Mouse (Mus musculus) midbrain, embryonic 12.5 days (tissue): Measurements from ENCODE around the gene Litaf. TPM values are rescaled to one million over a fixed set of nuclear protein-coding genes. Genes with fewer than 3 reads are reported as not detected.
A peak's percentile ranks its signal among the peaks of the same experiment; 100 is the strongest.

ENCODE experiments used
- ATAC-seq: fragments of 200-750 bp; cut with Nextera tagmentation; 2 replicates; pipeline ENCODE4 v1.8.0; 2017; ENCODE audit warnings: low read depth, moderate TSS enrichment, moderate library complexity; ENCODE audit not compliant: low FRiP score
- H3K27ac ChIP-seq: fragments of 300-500 bp; sonication (generic); replicated peaks from 2 replicates; pipeline ENCODE4 v1.5.1; 2016; ENCODE audit warnings: mild to moderate bottlenecking
- H3K27me3 ChIP-seq: fragments of 300-500 bp; sonication (generic); 2 replicates; pipeline ENCODE4 v1.6.1; 2016; ENCODE audit warnings: mild to moderate bottlenecking
- H3K36me3 ChIP-seq: fragments of 300-500 bp; sonication (generic); 2 replicates; pipeline ENCODE4 v1.6.1; 2016
- H3K4me1 ChIP-seq: fragments of 300-500 bp; sonication (generic); 2 replicates; pipeline ENCODE4 v1.6.1; 2016
- H3K4me2 ChIP-seq: fragments of 300-500 bp; sonication (generic); replicated peaks from 2 replicates; pipeline ENCODE4 v1.6.1; 2016; ENCODE audit warnings: mild to moderate bottlenecking, moderate library complexity
- H3K4me3 ChIP-seq: fragments of 300-500 bp; sonication (generic); 2 replicates; pipeline ENCODE4 v1.5.1; 2016; ENCODE audit warnings: mild to moderate bottlenecking
- H3K9ac ChIP-seq: fragments of 300-500 bp; sonication (generic); replicated peaks from 2 replicates; pipeline ENCODE4 v1.6.1; 2016; ENCODE audit warnings: mild to moderate bottlenecking, moderate library complexity
- H3K9me3 ChIP-seq: fragments of 300-500 bp; sonication (generic); 2 replicates; pipeline ENCODE4 v1.6.1; 2016; ENCODE audit warnings: mild to moderate bottlenecking
- WGBS: fragments of 180-500 bp; shearing (Covaris S2); methylation state at CpG from one replicate; pipeline ENCODE4 v1.1.7; 2016; 5-methylcytosine and 5-hydroxymethylcytosine counted together
- polyA plus RNA-seq: library from polyadenylated mRNA; unstranded; fragments of >200 nt; fragmentation: Nextera tagmentation; extraction: Ambion mirVana; gene quantifications from 2 replicates; pipeline ENCODE4 v1.2.1, GENCODE M21; 2016

The Litaf gene
- polyA plus RNA-seq, 1 experiment from 2014 or later, result 42.4 TPM

GRCm38 (mm10) chr16:10940661-10941060 is 125.3 kb downstream of the Litaf start:
- no peak for ATAC-seq
- 82% methylated on average over 2 of the region's 2 CpGs for WGBS
- Histone ChIP-seq H3K36me3 (no peaks in the 10 kb centered on the region), H3K27me3 (no peaks in the 10 kb centered on the region), H3K4me3 (no peak overlapping the region), H3K27ac (no peak overlapping the region), H3K9ac (no peak overlapping the region), H3K4me2 (no peak overlapping the region), H3K9me3 (no peaks in the 10 kb centered on the region), H3K4me1 (peaks cover 10% of the 10 kb centered on the region; the same call in 1 of the 2 replicates)

- H3K9ac ChIP-seq, result no peak overlapping the region
- no peak for ATAC-seq
- H3K4me3 ChIP-seq, result no peak overlapping the region
- H3K4me2 ChIP-seq, result no peak overlapping the region
- 92% methylated on average over 4 of the region's 4 CpGs for WGBS
- no peaks in the 10 kb centered on the region for H3K27me3 ChIP-seq
- peaks cover 10% of the 10 kb centered on the region; the same call in 1 of the 2 replicates for H3K4me1 ChIP-seq
- H3K27ac ChIP-seq, result no peak overlapping the region
- no peaks in the 10 kb centered on the region for H3K9me3 ChIP-seq
- H3K36me3 ChIP-seq, result no peaks in the 10 kb centered on the region
Measured at GRCm38 (mm10) chr16:10939932-10940331, 126.0 kb downstream of the Litaf start.

GRCm38 (mm10) chr16:10937497-10937896 is 128.5 kb downstream of the Litaf start:
- H3K9ac ChIP-seq, result no peak overlapping the region
- H3K27me3 ChIP-seq, result no peaks in the 10 kb centered on the region
- no peak overlapping the region for H3K4me2 ChIP-seq
- 88% methylated on average over 11 of the region's 11 CpGs for WGBS
- no peak for ATAC-seq
- H3K36me3 ChIP-seq, result no peaks in the 10 kb centered on the region
- no peak overlapping the region for H3K4me3 ChIP-seq
- H3K9me3 ChIP-seq, result no peaks in the 10 kb centered on the region
- H3K27ac ChIP-seq, result no peak overlapping the region
- peaks cover 10% of the 10 kb centered on the region; the same call in 1 of the 2 replicates for H3K4me1 ChIP-seq

GRCm38 (mm10) chr16:10936700-10937319 is 129.1 kb downstream of the Litaf start:
- H3K36me3 ChIP-seq, result no peaks in the 10 kb centered on the region
- no peaks in the 10 kb centered on the region for H3K9me3 ChIP-seq
- ATAC-seq, result peak; percentile 79
- peaks cover 10% of the 10 kb centered on the region; the same call in 1 of the 2 replicates for H3K4me1 ChIP-seq
- H3K4me2 ChIP-seq, result no peak overlapping the region
- 0 out of 2 replicates have a peak overlapping the region, but pooled peaks have one; percentile 15 for H3K9ac ChIP-seq
- no peak overlapping the region for H3K4me3 ChIP-seq
- peak overlapping the region; percentile 54; the same call in 1 of the 2 replicates for H3K27ac ChIP-seq
- H3K27me3 ChIP-seq, result no peaks in the 10 kb centered on the region
- 17% methylated on average over 5 of the region's 5 CpGs for WGBS

GRCm38 (mm10) chr16:10934047-10934446 is 131.9 kb downstream of the Litaf start:
- ATAC-seq, result no peak
- no peak overlapping the region for H3K4me2 ChIP-seq
- H3K9me3 ChIP-seq, result peaks cover 6% of the 10 kb centered on the region
- no peaks in the 10 kb centered on the region for H3K36me3 ChIP-seq
- H3K4me1 ChIP-seq, result peaks cover 10% of the 10 kb centered on the region; the same call in 1 of the 2 replicates
- H3K27me3 ChIP-seq, result no peaks in the 10 kb centered on the region
- no peak overlapping the region for H3K27ac ChIP-seq
- no peak overlapping the region for H3K9ac ChIP-seq
- no peak overlapping the region for H3K4me3 ChIP-seq
- WGBS, result 80% methylated on average over 1 of the region's 1 CpGs

GRCm38 (mm10) chr16:10933372-10933771 is 132.6 kb downstream of the Litaf start:
- Histone ChIP-seq H3K4me3 (no peak overlapping the region), H3K27ac (no peak overlapping the region), H3K4me1 (peaks cover 10% of the 10 kb centered on the region; the same call in 1 of the 2 replicates), H3K4me2 (no peak overlapping the region), H3K9me3 (peaks cover 6% of the 10 kb centered on the region), H3K9ac (no peak overlapping the region), H3K36me3 (no peaks in the 10 kb centered on the region), H3K27me3 (no peaks in the 10 kb centered on the region)
- no peak for ATAC-seq
- WGBS, result 83% methylated on average over 3 of the region's 3 CpGs

GRCm38 (mm10) chr16:10927026-10927425 is 138.9 kb downstream of the Litaf start:
- H3K4me1 ChIP-seq, result no peaks in the 10 kb centered on the region
- no peak overlapping the region for H3K27ac ChIP-seq
- no peak overlapping the region for H3K9ac ChIP-seq
- no peak for ATAC-seq
- no peak overlapping the region for H3K4me2 ChIP-seq
- H3K36me3 ChIP-seq, result no peaks in the 10 kb centered on the region
- whole genome bisulfite sequencing, result 88% methylated on average over 1 of the region's 1 CpGs
- peaks cover 6% of the 10 kb centered on the region for H3K9me3 ChIP-seq
- no peak overlapping the region for H3K4me3 ChIP-seq
- H3K27me3 ChIP-seq, result no peaks in the 10 kb centered on the region

- no peaks in the 10 kb centered on the region for H3K4me1 ChIP-seq
- no peak for ATAC-seq
- H3K36me3 ChIP-seq, result no peaks in the 10 kb centered on the region
Measured at GRCm38 (mm10) chr16:10925591-10926180, 140.3 kb downstream of the Litaf start.

GRCm38 (mm10) chr16:10923561-10923960 is 142.4 kb downstream of the Litaf start:
- no peaks in the 10 kb centered on the region for H3K4me1 ChIP-seq
- H3K4me2 ChIP-seq, result no peak overlapping the region
- 72% methylated on average over 5 of the region's 5 CpGs for WGBS
- H3K9ac ChIP-seq, result no peak overlapping the region
- H3K9me3 ChIP-seq, result no peaks in the 10 kb centered on the region
- no peak for ATAC-seq
- H3K4me3 ChIP-seq, result no peak overlapping the region
- no peaks in the 10 kb centered on the region for H3K36me3 ChIP-seq
- H3K27me3 ChIP-seq, result no peaks in the 10 kb centered on the region
- H3K27ac ChIP-seq, result no peak overlapping the region

More at GRCm38 (mm10) chr16:10925591-10926180, 140.3 kb downstream of the Litaf start:
- H3K4me2 ChIP-seq, result no peak overlapping the region
- H3K9ac ChIP-seq, result no peak overlapping the region
- no peaks in the 10 kb centered on the region for H3K27me3 ChIP-seq
- H3K4me3 ChIP-seq, result no peak overlapping the region
- H3K9me3 ChIP-seq, result peaks cover 6% of the 10 kb centered on the region
- no peak overlapping the region for H3K27ac ChIP-seq
- WGBS, result 48% methylated on average over 7 of the region's 7 CpGs

- no peak for ATAC-seq
- H3K4me1 ChIP-seq, result no peaks in the 10 kb centered on the region
Measured at GRCm38 (mm10) chr16:10919856-10920255, 146.1 kb downstream of the Litaf start.

GRCm38 (mm10) chr16:10916271-10916670 is 149.7 kb downstream of the Litaf start:
- Histone ChIP-seq H3K36me3 (no peaks in the 10 kb centered on the region), H3K27ac (no peak overlapping the region), H3K4me2 (no peak overlapping the region), H3K4me1 (no peaks in the 10 kb centered on the region), H3K9ac (no peak overlapping the region), H3K4me3 (no peak overlapping the region), H3K9me3 (no peaks in the 10 kb centered on the region), H3K27me3 (no peaks in the 10 kb centered on the region)
- 76% methylated on average over 3 of the region's 3 CpGs for WGBS
- ATAC-seq, result no peak

More at GRCm38 (mm10) chr16:10919856-10920255, 146.1 kb downstream of the Litaf start:
- Histone ChIP-seq H3K9ac (no peak overlapping the region), H3K36me3 (no peaks in the 10 kb centered on the region), H3K9me3 (no peaks in the 10 kb centered on the region), H3K4me3 (no peak overlapping the region), H3K4me2 (no peak overlapping the region), H3K27ac (no peak overlapping the region), H3K27me3 (no peaks in the 10 kb centered on the region)

- H3K4me2 ChIP-seq, result no peak overlapping the region
- no peak for ATAC-seq
Measured at GRCm38 (mm10) chr16:10915066-10915465, 150.9 kb downstream of the Litaf start.

More at GRCm38 (mm10) chr16:10915066-10915465, 150.9 kb downstream of the Litaf start:
- Histone ChIP-seq H3K9me3 (no peaks in the 10 kb centered on the region), H3K36me3 (no peaks in the 10 kb centered on the region), H3K9ac (no peak overlapping the region), H3K27me3 (no peaks in the 10 kb centered on the region), H3K27ac (no peak overlapping the region), H3K4me3 (no peak overlapping the region), H3K4me1 (no peaks in the 10 kb centered on the region)
- WGBS, result 92% methylated on average over 4 of the region's 4 CpGs
